Mouse (Mus musculus) midbrain, embryonic 10.5 days (tissue): ENCODE data around the gene Fubp1. TPM values are rescaled to one million over a fixed set of nuclear protein-coding genes. Genes with fewer than 3 reads are reported as not detected.

Experiments
- DNase-seq: peaks from one replicate; pipeline ENCODE4 v3.0.0-alpha.2; 2017; ENCODE audit warnings: low spot score
- H3K27ac ChIP-seq: fragments of 300-500 bp; sonication (generic); replicated peaks from 2 replicates; pipeline ENCODE4 v1.5.1; 2016; ENCODE audit warnings: mild to moderate bottlenecking
- H3K27me3 ChIP-seq: fragments of 300-500 bp; sonication (generic); 2 replicates; pipeline ENCODE4 v1.6.1; 2016; ENCODE audit warnings: low read depth, mild to moderate bottlenecking; ENCODE audit not compliant: poor library complexity, severe bottlenecking
- H3K36me3 ChIP-seq: fragments of 300-500 bp; sonication (generic); 2 replicates; pipeline ENCODE4 v1.6.1; 2016; ENCODE audit warnings: mild to moderate bottlenecking, moderate library complexity
- H3K4me1 ChIP-seq: fragments of 300-500 bp; sonication (generic); 2 replicates; pipeline ENCODE4 v1.6.1; 2016
- H3K4me3 ChIP-seq: fragments of 300-500 bp; sonication (generic); 2 replicates; pipeline ENCODE4 v1.5.1; 2016; ENCODE audit warnings: mild to moderate bottlenecking, moderate library complexity
- H3K9me3 ChIP-seq: fragments of 300-500 bp; sonication (generic); replicated peaks from 2 replicates; pipeline ENCODE4 v1.6.1; 2016; ENCODE audit warnings: mild to moderate bottlenecking
- WGBS: fragments of 180-500 bp; shearing (Covaris S2); methylation state at CpG from one replicate; pipeline ENCODE4 v1.1.7; 2016; 5-methylcytosine and 5-hydroxymethylcytosine counted together
- polyA plus RNA-seq: library from polyadenylated mRNA; unstranded; fragments of >200 nt; fragmentation: Nextera tagmentation; extraction: Ambion mirVana; gene quantifications from 2 replicates; pipeline ENCODE4 v1.2.1, GENCODE M21; 2016

Gene Fubp1
- polyA plus RNA-seq, 1 experiment from 2014 or later = 411 TPM

- Histone ChIP-seq H3K9me3 (no peaks in the 10 kb centered on the region), H3K36me3 (peaks cover 60% of the 10 kb centered on the region), H3K4me1 (peaks cover 32% of the 10 kb centered on the region), H3K27ac (no peak overlapping the region), H3K4me3 (peak overlapping the region; percentile 74), H3K27me3 (no peaks in the 10 kb centered on the region)
- DNase-seq = no peak
- 84% methylated on average over 3 of the region's 3 CpGs for WGBS
These were observed 3.2 kb downstream of the Fubp1 start for GRCm38 (mm10) chr3:152213416-152213815.

DNA sequence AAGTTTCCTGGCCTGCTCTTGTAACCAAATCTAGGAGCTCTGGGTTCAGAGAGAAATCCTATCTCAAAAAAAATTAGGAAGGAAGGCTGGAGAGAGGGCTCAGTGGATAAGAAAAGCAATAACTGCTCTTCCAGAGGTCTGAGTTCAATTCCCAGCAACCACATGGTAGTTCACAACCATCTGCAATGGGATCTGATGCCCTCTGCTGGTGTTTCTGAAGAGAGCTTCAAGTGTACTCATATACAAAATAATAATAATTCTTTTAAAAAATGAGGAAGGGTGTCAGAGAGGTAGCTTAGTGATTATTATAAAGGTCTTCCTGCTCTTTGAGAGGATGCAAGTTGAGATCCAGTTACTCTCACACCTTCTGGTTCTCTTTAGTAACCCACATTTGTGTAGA lies 14.7 kb downstream of the Fubp1 start:
- no peak for DNase-seq
- H3K27me3 ChIP-seq = no peaks in the 10 kb centered on the region
- H3K36me3 ChIP-seq = peaks cover 100% of the 10 kb centered on the region
- no peaks in the 10 kb centered on the region for H3K4me1 ChIP-seq
- no peaks in the 10 kb centered on the region for H3K9me3 ChIP-seq
- H3K4me3 ChIP-seq = no peak overlapping the region
- no peak overlapping the region for H3K27ac ChIP-seq

DNA sequence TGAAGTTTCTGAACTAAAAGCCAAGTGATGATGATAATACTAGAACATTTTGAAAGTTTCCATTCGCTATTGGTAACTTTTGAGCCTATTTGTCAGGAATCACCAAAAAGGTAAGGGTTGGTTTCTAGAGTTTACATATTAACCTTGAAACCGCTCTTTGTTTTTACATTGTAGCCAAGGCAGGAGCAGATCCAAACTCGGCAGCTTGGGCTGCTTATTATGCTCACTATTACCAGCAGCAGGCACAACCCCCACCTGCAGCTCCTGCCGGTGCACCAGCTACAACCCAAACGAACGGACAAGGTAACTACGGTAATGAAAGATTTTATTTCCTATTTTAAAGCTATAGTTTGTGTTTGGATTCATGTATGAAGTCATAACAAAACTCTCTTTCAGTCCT lies 15.7 kb downstream of the Fubp1 start:
- H3K4me1 ChIP-seq = no peaks in the 10 kb centered on the region
- DNase-seq = no peak
- H3K27ac ChIP-seq = no peak overlapping the region
- no peaks in the 10 kb centered on the region for H3K9me3 ChIP-seq
- H3K36me3 ChIP-seq = peaks cover 100% of the 10 kb centered on the region
- no peaks in the 10 kb centered on the region for H3K27me3 ChIP-seq
- H3K4me3 ChIP-seq = no peak overlapping the region
- 95% methylated on average over 7 of the region's 7 CpGs for WGBS

DNA sequence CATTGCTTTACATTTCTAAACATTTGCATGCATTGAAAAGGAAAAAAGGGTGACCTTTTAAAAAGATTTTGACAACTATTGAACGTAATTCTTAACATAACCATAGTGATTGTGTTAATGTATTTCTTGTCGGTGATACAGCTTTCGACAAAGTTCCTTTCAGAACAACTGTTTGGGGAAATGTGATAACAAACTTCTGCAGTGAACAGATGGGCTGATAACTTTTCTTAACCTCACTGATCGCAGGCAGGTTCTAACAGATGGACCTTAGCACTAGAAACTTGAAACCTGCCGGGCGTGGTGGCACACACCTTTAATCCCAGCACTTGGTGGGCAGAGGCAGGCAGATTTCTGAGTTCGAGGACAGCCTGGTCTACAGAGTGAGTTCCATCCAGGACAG lies 18.6 kb downstream of the Fubp1 start:
- Histone ChIP-seq H3K4me3 (no peak overlapping the region), H3K9me3 (no peaks in the 10 kb centered on the region), H3K36me3 (peaks cover 100% of the 10 kb centered on the region), H3K27me3 (no peaks in the 10 kb centered on the region), H3K27ac (no peak overlapping the region), H3K4me1 (no peaks in the 10 kb centered on the region)
- no peak for DNase-seq
- 94% methylated on average over 7 of the region's 7 CpGs for WGBS

- Histone ChIP-seq H3K4me3 (no peak overlapping the region), H3K27ac (no peak overlapping the region), H3K27me3 (no peaks in the 10 kb centered on the region), H3K9me3 (no peaks in the 10 kb centered on the region), H3K36me3 (peaks cover 100% of the 10 kb centered on the region), H3K4me1 (no peaks in the 10 kb centered on the region)
- WGBS = 95% methylated on average over 5 of the region's 5 CpGs
- DNase-seq = no peak
These were observed 19.0 kb downstream of the Fubp1 start for GRCm38 (mm10) chr3:152229271-152229670.

- no peak overlapping the region for H3K4me3 ChIP-seq
- no peaks in the 10 kb centered on the region for H3K9me3 ChIP-seq
- peaks cover 100% of the 10 kb centered on the region for H3K36me3 ChIP-seq
- no peaks in the 10 kb centered on the region for H3K4me1 ChIP-seq
- DNase-seq = no peak
- no peak overlapping the region for H3K27ac ChIP-seq
- no peaks in the 10 kb centered on the region for H3K27me3 ChIP-seq
- WGBS = 72% methylated on average over 6 of the region's 6 CpGs
These were observed 21.3 kb downstream of the Fubp1 start for GRCm38 (mm10) chr3:152231333-152232100.

DNA sequence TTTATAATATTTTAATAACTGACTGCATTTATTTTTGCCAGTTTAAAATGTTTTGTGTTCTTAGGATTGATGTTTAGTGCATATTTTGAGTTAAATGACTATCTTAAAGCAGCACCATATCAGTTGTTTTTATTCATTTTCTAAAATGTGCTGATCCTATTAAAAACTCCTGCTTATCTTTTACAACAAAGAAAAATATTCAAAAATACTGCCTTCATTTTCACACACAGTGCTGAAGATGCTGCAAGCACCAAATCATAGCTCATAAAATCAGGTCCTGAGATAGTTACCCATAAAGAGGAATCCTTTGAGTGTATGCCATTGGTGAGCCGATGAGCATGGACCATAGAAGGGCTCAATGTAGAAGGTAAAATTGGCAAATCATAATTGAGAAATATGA lies 25.0 kb downstream of the Fubp1 start:
- Histone ChIP-seq H3K4me1 (no peaks in the 10 kb centered on the region), H3K9me3 (no peaks in the 10 kb centered on the region), H3K4me3 (no peak overlapping the region), H3K36me3 (peaks cover 99% of the 10 kb centered on the region), H3K27ac (no peak overlapping the region), H3K27me3 (no peaks in the 10 kb centered on the region)
- WGBS = 97% methylated on average over 1 of the region's 1 CpGs
- DNase-seq = no peak

DNA sequence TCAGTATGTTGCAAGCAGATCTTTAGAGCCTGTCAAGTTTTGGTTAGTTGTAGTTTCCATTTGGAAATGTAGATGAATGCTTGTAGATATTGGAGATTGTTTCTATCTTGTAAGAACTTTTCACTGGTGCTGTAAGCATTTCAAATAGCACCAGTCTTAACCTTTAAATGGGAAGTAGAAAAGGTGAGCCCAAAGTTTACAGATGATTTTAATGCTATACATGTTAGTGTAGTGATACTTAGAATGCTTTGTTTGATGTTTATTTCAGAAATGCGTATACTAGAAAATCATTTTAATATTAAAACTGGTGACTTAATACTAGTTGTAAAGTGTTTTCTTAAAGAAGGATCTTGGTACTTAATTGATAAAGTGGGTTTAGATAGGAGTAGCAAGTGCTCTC lies 25.6 kb downstream of the Fubp1 start:
- Histone ChIP-seq H3K27me3 (no peaks in the 10 kb centered on the region), H3K4me1 (no peaks in the 10 kb centered on the region), H3K4me3 (no peak overlapping the region), H3K27ac (no peak overlapping the region), H3K36me3 (peaks cover 97% of the 10 kb centered on the region), H3K9me3 (no peaks in the 10 kb centered on the region)
- 95% methylated on average over 1 of the region's 1 CpGs for WGBS
- no peak for DNase-seq

DNA sequence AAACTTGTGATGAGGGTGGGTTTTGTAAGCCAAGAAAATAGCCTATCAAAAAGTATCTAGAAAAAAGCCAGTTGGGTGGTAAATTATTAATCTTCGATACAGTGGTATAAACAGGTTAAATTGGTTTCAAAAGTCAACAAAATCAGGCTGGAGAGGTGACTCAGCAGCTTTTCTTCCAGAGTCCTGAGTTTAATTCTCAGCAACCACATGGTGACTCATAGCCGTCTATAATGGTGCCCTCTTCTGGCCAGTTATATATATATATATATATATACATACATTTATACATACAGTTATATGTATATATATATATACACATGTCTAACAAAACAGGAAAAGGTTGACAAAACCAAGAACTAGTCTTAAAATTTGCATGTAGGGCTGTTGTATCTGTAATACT lies 28.6 kb downstream of the Fubp1 start:
- no peak for DNase-seq
- Histone ChIP-seq H3K27ac (no peak overlapping the region), H3K4me1 (no peaks in the 10 kb centered on the region), H3K4me3 (no peak overlapping the region), H3K36me3 (peaks cover 71% of the 10 kb centered on the region), H3K9me3 (no peaks in the 10 kb centered on the region), H3K27me3 (no peaks in the 10 kb centered on the region)
- 77% methylated on average over 2 of the region's 2 CpGs for WGBS

- WGBS = 91% methylated on average over 1 of the region's 1 CpGs
- DNase-seq = no peak
- no peaks in the 10 kb centered on the region for H3K9me3 ChIP-seq
- H3K27me3 ChIP-seq = no peaks in the 10 kb centered on the region
- no peaks in the 10 kb centered on the region for H3K4me1 ChIP-seq
- H3K27ac ChIP-seq = no peak overlapping the region
- H3K4me3 ChIP-seq = no peak overlapping the region
- peaks cover 64% of the 10 kb centered on the region for H3K36me3 ChIP-seq
These were observed 29.4 kb downstream of the Fubp1 start for GRCm38 (mm10) chr3:152239592-152239991.

- Histone ChIP-seq H3K4me1 (no peaks in the 10 kb centered on the region), H3K36me3 (peaks cover 49% of the 10 kb centered on the region), H3K27me3 (no peaks in the 10 kb centered on the region), H3K27ac (no peak overlapping the region), H3K9me3 (no peaks in the 10 kb centered on the region), H3K4me3 (no peak overlapping the region)
- 90% methylated on average over 3 of the region's 3 CpGs for WGBS
- DNase-seq = no peak
These were observed 30.9 kb downstream of the Fubp1 start for GRCm38 (mm10) chr3:152241098-152241497.

DNA sequence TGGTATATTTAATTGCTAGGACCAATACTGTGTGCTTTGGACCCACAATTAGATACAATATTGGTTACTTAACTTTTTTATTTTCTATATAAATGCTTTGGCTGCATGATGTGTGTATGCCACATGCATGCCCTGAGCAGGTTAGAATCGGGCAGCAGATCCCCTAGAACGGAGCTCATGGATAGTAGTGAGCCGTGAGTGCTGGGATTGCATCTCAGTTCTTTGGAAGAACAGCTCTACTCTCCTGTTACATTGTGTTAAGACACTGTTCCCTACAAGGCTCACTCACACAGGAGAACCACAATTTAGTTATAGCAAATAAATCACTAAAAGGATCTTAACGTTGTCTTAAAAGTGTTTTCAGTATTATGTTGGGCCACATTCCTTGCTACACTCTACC lies 33.1 kb downstream of the Fubp1 start:
- Histone ChIP-seq H3K36me3 (peaks cover 27% of the 10 kb centered on the region), H3K4me1 (no peaks in the 10 kb centered on the region), H3K4me3 (no peak overlapping the region), H3K27ac (no peak overlapping the region), H3K9me3 (no peaks in the 10 kb centered on the region), H3K27me3 (no peaks in the 10 kb centered on the region)
- no peak for DNase-seq
- WGBS = 82% methylated on average over 4 of the region's 4 CpGs

GRCm38 (mm10) chr3:152245273-152245910 lies 35.2 kb downstream of the Fubp1 start:
- no peak for DNase-seq
- H3K36me3 ChIP-seq = peaks cover 8% of the 10 kb centered on the region; the same call in 1 of the 2 replicates
- H3K9me3 ChIP-seq = no peaks in the 10 kb centered on the region
- H3K27ac ChIP-seq = no peak overlapping the region
- H3K27me3 ChIP-seq = no peaks in the 10 kb centered on the region
- WGBS = 78% methylated on average over 5 of the region's 5 CpGs
- no peak overlapping the region for H3K4me3 ChIP-seq
- H3K4me1 ChIP-seq = no peaks in the 10 kb centered on the region
